Mouse (Mus musculus) cerebellum, adult 2 months (tissue): ENCODE results near the gene Gtf2a1.

Source experiments
- CTCF ChIP-seq: fragments of 200-500 bp; IDR thresholded peaks from 2 replicates; pipeline ENCODE4 v1.5.1; 2011; ENCODE audit warnings: low read depth, mild to moderate bottlenecking, control low read depth, low read length, moderate library complexity, borderline replicate concordance; ENCODE audit not compliant: insufficient read depth
- POLR2A ChIP-seq: fragments of 200-500 bp; IDR thresholded peaks from 2 replicates; pipeline ENCODE4 v1.6.1; 2011; ENCODE audit warnings: low read length, control low read depth, borderline replicate concordance; ENCODE audit not compliant: insufficient read depth

GRCm38 (mm10) chr12:91606651-91607050, 16.4 kb upstream of the Gtf2a1 start:
- TF ChIP-seq CTCF: no peak
- no peak for TF ChIP-seq POLR2A
